Mouse (Mus musculus) stomach, postnatal 0 days (tissue): ENCODE measurements at regions not wholly inside any gene's neighbourhood (a gene's known extent, or its start where the extent isn't known, plus 50 kb on each side); places are given as distances from the start of the nearest gene placed in this dataset.
A peak's percentile ranks its signal among the peaks of the same experiment; 100 is the strongest.

Experiments
- ATAC-seq: fragments of 200-750 bp; cut with Nextera tagmentation; 2 replicates; pipeline ENCODE4 v1.8.0; 2017; ENCODE audit not compliant: low FRiP score, low TSS enrichment
- DNase-seq: peaks from one replicate; pipeline ENCODE4 v3.0.0-alpha.2; 2016; ENCODE audit warnings: low spot score
- H3K27ac ChIP-seq: fragments of 300-500 bp; sonication (generic); replicated peaks from 2 replicates; pipeline ENCODE4 v1.5.1; 2014; ENCODE audit warnings: mild to moderate bottlenecking, control low read depth
- H3K27me3 ChIP-seq: fragments of 300-500 bp; sonication (generic); 2 replicates; pipeline ENCODE4 v1.6.1; 2014; ENCODE audit warnings: low read length; ENCODE audit not compliant: control insufficient read depth, insufficient read depth
- H3K36me3 ChIP-seq: fragments of 300-500 bp; sonication (generic); 2 replicates; pipeline ENCODE4 v1.6.1; 2014; ENCODE audit warnings: low read length, mixed read lengths; ENCODE audit not compliant: control insufficient read depth, insufficient read depth
- H3K4me1 ChIP-seq: fragments of 300-500 bp; sonication (generic); replicated peaks from 2 replicates; pipeline ENCODE4 v1.6.1; 2014; ENCODE audit warnings: antibody characterized with exemption; ENCODE audit not compliant: control insufficient read depth, insufficient read depth
- H3K4me2 ChIP-seq: fragments of 300-500 bp; sonication (generic); replicated peaks from 2 replicates; pipeline ENCODE4 v1.6.1; 2014; ENCODE audit warnings: low read depth, mild to moderate bottlenecking, control low read depth, moderate library complexity
- H3K4me3 ChIP-seq: fragments of 300-500 bp; sonication (generic); 2 replicates; pipeline ENCODE4 v1.5.1; 2014; ENCODE audit warnings: low read depth, low read length, control low read depth
- H3K9ac ChIP-seq: fragments of 300-500 bp; sonication (generic); 2 replicates; pipeline ENCODE4 v1.6.1; 2014; ENCODE audit warnings: mild to moderate bottlenecking, low read length, control low read depth, mixed read lengths
- H3K9me3 ChIP-seq: fragments of 300-500 bp; sonication (generic); 2 replicates; pipeline ENCODE4 v1.6.1; 2016; ENCODE audit warnings: low read length; ENCODE audit not compliant: control insufficient read depth
- CTCF ChIP-seq: IDR thresholded peaks from 2 replicates; pipeline ENCODE4 v1.5.1; 2016; ENCODE audit warnings: antibody characterized with exemption, low read depth, mild to moderate bottlenecking, moderate library complexity
- EP300 ChIP-seq: optimal IDR thresholded peaks from 2 replicates; pipeline ENCODE3; 2016; ENCODE audit warnings: antibody characterized with exemption
- WGBS: fragments of 180-500 bp; shearing (Covaris S2); extraction: QIAGEN DNeasy Blood & Tissue Kit; methylation state at CpG from one replicate; pipeline ENCODE4 v1.1.7; 2014; 5-methylcytosine and 5-hydroxymethylcytosine counted together

DNA sequence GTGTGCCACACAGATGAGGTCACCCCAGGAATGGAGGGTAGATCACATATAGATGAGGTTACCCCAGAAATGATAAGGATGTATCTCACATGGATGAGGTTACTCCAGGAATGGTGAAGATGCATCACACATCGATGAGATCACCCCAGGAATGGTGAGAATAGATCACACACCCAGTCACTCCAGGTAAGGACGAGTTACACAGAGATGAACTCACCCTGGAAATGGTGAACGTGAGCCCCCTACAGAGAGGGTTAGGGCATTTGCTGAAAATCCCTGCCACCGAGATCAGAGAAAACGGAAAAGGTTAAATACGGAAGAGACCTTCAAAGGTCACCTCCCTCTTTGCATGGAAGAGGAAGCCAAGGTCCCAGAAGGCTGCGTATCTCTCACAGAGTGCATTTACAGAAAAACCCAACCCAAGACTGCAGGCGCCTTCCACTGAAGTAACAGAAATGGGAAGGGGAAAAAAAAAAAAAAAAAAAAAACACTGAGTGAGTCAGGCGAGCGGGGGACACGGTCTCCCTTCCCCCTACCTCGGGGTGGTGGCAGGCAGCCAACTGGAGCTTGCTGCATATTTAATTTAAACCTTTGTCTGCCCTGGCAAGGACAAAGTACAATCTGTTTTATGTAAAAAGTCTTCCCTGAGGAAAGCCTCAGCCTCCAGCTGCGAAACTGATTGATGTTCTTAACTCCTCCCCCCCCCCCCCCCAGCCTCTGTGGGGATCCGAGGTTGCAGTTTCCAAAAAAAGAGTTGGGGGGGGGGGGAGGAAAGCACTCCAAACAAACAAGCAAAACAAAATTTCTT, 175.8 kb upstream of the Jmjd1c start:
- WGBS: 2% methylated on average over 14 of the region's 14 CpGs
- Histone ChIP-seq H3K4me2 (peak overlapping the region; percentile 55), H3K27me3 (no peaks in the 10 kb centered on the region), H3K9ac (peak overlapping the region; percentile 56; the same call in 1 of the 2 replicates), H3K36me3 (no peaks in the 10 kb centered on the region), H3K4me3 (peak overlapping the region; percentile 20), H3K27ac (peak overlapping the region; percentile 93), H3K4me1 (peaks cover 4% of the 10 kb centered on the region; the same call in 1 of the 2 replicates), H3K9me3 (no peaks in the 10 kb centered on the region)
- DNase-seq (peak; percentile 93), ATAC-seq (peak; percentile 62)
- peak; percentile 32 for TF ChIP-seq CTCF
- TF ChIP-seq EP300: peak; percentile 95

GRCm38 (mm10) chr10:66920761-66921684, 174.9 kb upstream of the Jmjd1c start:
- 6% methylated on average over 27 of the region's 27 CpGs for WGBS

GRCm38 (mm10) chr10:66921776-66922175, 174.1 kb upstream of the Jmjd1c start:
- Histone ChIP-seq H3K36me3 (no peaks in the 10 kb centered on the region), H3K27ac (peak overlapping the region; percentile 93), H3K27me3 (no peaks in the 10 kb centered on the region), H3K4me2 (peak overlapping the region; percentile 55; the same call in 1 of the 2 replicates), H3K9me3 (no peaks in the 10 kb centered on the region), H3K9ac (no peak overlapping the region), H3K4me1 (peaks cover 4% of the 10 kb centered on the region; the same call in 1 of the 2 replicates), H3K4me3 (no peak overlapping the region)
- no peak for TF ChIP-seq CTCF
- TF ChIP-seq EP300: no peak
- ATAC-seq (no peak), DNase-seq (no peak)
- WGBS: 16% methylated on average over 6 of the region's 6 CpGs

More at GRCm38 (mm10) chr10:66920761-66921684, 174.9 kb upstream of the Jmjd1c start:
- Histone ChIP-seq H3K4me3 (peak overlapping the region; percentile 20; the same call in 1 of the 2 replicates), H3K36me3 (no peaks in the 10 kb centered on the region), H3K4me1 (peaks cover 4% of the 10 kb centered on the region; the same call in 1 of the 2 replicates), H3K9me3 (no peaks in the 10 kb centered on the region), H3K27ac (peak overlapping the region; percentile 93), H3K27me3 (no peaks in the 10 kb centered on the region), H3K9ac (peak overlapping the region; percentile 56), H3K4me2 (peak overlapping the region; percentile 55)
- DNase-seq (peak; percentile 93), ATAC-seq (peak; percentile 90)
- TF ChIP-seq EP300: peak; percentile 74
- TF ChIP-seq CTCF: no peak; the same call in 1 of the 2 replicates

GRCm38 (mm10) chr10:66922314-66922713, 173.6 kb upstream of the Jmjd1c start:
- TF ChIP-seq EP300 (no peak), CTCF (peak; percentile 28; the same call in 1 of the 2 replicates)
- WGBS: 58% methylated on average over 6 of the region's 6 CpGs
- H3K9me3 ChIP-seq: no peaks in the 10 kb centered on the region
- no peaks in the 10 kb centered on the region for H3K27me3 ChIP-seq
- DNase-seq (no peak), ATAC-seq (no peak)
- no peaks in the 10 kb centered on the region for H3K36me3 ChIP-seq
- peaks cover 4% of the 10 kb centered on the region; the same call in 1 of the 2 replicates for H3K4me1 ChIP-seq
- no peak overlapping the region for H3K4me3 ChIP-seq
- peak overlapping the region; percentile 93 for H3K27ac ChIP-seq
- no peak overlapping the region for H3K9ac ChIP-seq
- H3K4me2 ChIP-seq: no peak overlapping the region

- no peak overlapping the region for H3K4me3 ChIP-seq
- no peak overlapping the region for H3K27ac ChIP-seq
- DNase-seq: no peak
- H3K4me1 ChIP-seq: peaks cover 4% of the 10 kb centered on the region; the same call in 1 of the 2 replicates
- no peaks in the 10 kb centered on the region for H3K36me3 ChIP-seq
- 92% methylated on average over 7 of the region's 7 CpGs for WGBS
- H3K27me3 ChIP-seq: no peaks in the 10 kb centered on the region
- no peaks in the 10 kb centered on the region for H3K9me3 ChIP-seq
- no peak overlapping the region for H3K4me2 ChIP-seq
- no peak overlapping the region for H3K9ac ChIP-seq
- TF ChIP-seq EP300 (no peak), CTCF (no peak)
- ATAC-seq: no peak
These were observed 172.0 kb upstream of the Jmjd1c start for GRCm38 (mm10) chr10:66923947-66924346.
